Mouse (Mus musculus): ENCODE results near the gene Zdhhc7.

Zdhhc7 gene

DNA sequence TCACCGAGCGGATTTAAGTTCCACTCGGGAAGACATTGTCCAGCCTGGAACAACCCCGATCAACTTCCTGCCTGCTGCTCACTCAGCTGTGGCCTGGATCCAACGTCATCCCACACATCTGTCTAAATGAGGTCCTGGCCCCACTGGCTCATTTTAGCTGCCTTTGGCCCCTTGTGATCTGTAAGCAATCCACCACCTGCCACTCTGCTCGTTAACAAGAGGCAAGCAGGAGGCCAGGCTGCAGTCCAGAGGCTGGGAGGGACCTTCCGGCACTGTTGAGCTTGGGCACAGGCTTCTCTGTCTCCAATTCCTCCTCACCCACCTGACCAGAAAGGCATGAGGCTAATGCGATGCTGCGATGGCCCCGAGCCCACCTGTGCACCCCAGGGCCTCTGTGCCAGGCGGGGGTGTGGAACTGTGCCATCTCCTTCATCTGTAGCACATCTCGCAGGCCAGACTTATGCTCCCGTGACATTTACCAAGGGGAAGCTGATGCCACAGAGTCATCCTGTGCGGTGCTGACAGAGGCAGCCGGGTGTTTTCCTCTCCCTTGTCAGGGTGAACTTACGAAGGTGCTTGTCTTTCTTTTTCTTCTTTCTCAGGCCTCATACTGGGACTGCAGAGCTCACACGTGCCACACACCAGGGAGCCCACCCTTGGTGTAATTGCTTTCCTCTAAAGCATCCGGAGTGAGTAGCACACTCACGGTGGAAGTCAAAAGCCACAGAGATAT lies 33.2 kb downstream of the Zdhhc7 start:
- no peak for DNase-seq (ENCODE audit: low spot score in 2 of 2)

- DNase-seq (ENCODE audit: low spot score in 2 of 2), result no peak
Measured at GRCm38 (mm10) chr8:120066226-120066625, 35.1 kb downstream of the Zdhhc7 start.

DNA sequence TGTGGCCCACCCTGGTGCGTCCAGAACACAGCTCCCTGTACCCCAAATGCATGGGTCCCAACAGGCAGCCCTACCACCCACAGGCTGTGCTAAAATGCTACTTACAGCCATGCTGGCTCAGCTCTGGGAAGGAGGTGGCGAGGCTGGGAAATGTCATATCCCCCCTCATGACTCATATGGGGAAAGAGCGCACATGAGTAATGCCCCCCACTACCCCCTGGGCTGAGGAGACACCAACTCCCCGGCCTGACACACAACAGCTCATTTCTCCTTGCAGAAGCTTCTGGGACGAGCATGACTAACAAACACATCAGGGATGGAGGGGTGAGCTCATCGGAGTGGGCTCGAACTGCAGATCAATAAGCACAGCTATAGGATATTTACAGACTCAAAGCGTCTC lies 35.7 kb downstream of the Zdhhc7 start:
- no peak for DNase-seq (ENCODE audit: low spot score in 2 of 2)

DNA sequence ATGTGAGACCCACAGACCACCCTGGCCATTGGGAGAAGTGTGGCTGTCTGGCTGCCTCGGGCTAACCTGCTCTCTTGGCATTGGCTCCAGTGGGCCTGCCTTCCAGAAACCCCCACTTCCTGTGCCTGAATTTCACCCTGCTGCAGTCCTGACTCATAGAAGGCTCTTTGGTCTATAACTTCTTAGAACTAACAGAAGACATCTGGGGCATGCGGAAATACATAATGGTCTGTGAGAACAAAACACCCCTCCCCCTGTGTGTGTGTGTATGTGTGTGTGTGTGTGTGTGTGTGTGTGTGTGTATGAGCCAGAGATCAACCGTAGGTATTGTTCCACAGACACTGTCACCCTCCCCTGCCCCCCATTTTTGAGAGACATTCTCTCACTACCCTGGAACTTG lies 38.0 kb downstream of the Zdhhc7 start:
- no peak for DNase-seq (ENCODE audit: low spot score in 2 of 2)

DNA sequence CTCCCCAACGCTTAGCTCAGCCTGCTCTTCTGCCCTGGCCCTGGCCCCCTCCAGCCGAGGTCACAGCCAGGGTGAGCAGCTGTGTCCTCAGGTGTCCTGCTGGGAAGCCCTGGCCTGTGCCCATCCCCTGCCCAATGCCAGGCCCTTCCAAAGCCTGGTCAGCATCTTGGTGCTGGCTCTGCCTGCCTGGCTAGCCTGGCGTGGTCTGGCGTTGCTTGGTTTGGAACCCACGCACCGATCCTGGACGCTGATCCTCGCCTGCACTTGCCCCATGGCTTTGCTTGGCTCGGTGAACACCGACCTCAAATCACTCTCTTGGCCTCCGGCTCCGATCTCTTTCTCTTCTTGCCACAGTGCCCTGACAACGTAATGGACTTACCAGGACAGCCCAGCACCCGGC lies 38.5 kb downstream of the Zdhhc7 start:
- DNase-seq (ENCODE audit: low spot score in 2 of 2), result no peak

DNA sequence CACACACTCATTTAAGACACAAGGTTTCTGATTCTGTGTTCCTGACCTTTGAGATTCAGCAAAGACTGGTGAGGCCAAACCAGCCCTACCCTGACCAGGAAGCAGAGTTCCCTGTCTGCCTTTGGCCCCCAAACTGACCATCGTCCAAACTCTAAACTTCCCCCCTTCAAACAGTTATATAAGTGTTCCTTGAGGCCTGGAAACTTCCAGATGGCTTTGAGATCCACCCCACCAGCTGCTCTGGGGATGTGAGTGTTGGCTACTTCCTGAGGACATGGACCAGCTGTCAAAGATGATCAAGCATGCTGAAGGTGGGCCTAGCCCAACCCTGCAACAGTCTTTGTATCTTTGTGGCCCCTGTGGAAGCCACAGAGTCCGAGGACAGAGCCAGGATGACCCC lies 44.2 kb downstream of the Zdhhc7 start:
- no peak for DNase-seq (ENCODE audit: low spot score in 2 of 2)

- DNase-seq (ENCODE audit: low spot score in 2 of 2), result no peak
Measured at GRCm38 (mm10) chr8:120054833-120055232, 46.4 kb downstream of the Zdhhc7 start.

DNA sequence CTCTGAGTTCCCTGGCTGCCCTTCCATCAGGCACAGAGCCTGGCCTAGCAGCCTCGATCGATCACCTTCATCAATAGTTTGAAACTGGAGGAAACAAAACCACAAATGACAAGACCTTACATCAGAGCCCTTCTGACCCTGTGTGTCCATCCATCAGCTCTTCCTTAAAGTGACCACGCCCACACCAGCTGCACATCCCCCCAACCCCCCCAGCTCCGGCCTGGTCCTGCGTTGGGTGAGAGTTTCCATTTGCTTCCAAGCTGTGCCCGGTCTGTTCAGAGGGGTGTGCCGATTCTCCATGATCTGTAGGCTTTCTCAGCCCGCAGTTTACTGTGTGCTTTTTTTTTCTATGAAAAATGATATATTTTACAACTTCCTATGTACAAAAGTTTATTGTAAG lies 49.0 kb downstream of the Zdhhc7 start:
- DNase-seq (ENCODE audit: low spot score in 2 of 2), result no peak

DNA sequence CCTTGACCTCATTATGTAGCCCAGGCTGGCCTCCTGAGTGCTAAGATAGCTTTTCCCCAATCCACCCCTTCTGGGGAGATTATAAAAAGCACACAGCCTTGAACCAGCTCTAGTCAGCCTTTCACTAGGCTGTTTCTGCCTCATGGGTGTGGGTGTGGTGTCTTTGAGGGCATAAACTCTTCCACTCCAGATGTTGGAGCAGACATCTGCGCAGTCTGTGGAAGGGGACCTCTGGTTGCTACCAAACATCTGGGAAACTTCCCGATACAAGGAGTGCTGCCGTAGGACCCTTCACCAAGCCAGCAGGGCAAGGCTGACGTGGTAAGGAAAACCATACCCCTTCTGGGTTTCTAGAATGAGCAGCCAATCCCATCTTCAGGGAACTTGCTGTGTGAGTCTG lies 49.4 kb downstream of the Zdhhc7 start:
- DNase-seq (ENCODE audit: low spot score in 2 of 2), result no peak

DNA sequence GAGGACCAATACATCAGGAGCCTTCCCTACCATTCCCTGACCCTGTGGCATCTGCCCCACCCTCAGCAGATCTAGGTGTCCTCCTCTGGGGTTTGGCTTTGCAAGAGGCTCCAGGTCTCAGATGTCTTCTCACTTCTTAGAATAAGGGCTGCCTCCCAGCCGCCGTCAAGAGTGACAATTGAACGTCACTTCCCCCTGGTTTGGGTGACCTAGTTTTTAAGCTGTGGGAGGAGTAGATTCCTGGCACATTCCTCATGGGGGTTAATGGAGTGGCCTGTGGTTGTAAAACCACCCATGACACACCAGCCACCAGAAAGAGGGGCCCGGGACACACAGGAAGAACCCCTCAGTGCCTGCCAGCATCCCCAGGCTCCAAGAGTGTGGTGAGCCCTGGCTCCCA lies 50.3 kb downstream of the Zdhhc7 start:
- DNase-seq (ENCODE audit: low spot score in 2 of 2), result no peak

- no peak for DNase-seq (ENCODE audit: low spot score in 2 of 2)
Measured at GRCm38 (mm10) chr8:120050376-120050775, 50.9 kb downstream of the Zdhhc7 start.

- DNase-seq (ENCODE audit: low spot score in 2 of 2), result no peak
Measured at GRCm38 (mm10) chr8:120049949-120050348, 51.3 kb downstream of the Zdhhc7 start.

DNA sequence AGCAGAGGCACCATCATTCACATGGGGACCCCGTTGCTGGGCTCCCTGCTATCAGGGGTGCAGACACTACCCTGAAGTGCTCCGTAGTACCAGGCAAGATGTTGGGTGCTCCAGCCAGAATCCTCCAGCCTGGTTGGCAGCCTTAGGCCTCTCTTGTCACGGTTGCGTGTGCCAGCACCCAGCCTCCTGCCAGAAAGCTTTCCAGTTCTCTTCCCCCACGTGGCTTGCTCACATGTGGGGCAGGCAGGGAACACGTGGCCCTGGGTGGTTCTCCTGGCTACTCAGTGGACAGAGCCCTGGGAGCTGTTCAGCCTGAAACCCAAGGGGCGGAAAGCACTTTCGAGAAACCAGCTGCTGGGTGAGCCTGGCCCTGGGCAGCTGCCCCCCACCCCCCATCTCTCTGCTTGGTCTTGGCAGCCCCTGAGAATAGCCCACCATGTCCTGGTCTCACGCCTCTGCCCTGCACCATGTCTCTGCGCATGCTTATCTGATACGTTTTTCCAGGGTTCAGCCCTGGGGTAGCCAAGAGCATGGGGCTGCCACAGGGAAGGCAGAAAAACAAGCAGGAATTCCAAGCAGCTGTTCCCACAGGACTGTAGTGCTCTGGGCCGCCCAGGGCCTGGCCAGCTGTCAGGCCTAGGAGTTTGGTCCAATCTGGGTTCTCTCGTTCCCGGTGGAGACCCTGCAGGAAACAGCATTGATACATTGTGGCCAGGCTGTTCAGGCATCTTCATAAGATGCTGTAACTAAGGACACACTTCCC lies 54.8 kb downstream of the Zdhhc7 start:
- DNase-seq (ENCODE audit: low spot score in 2 of 2), result no peak

- DNase-seq (ENCODE audit: low spot score in 2 of 2), result no peak
Measured at GRCm38 (mm10) chr8:120045471-120045870, 55.8 kb downstream of the Zdhhc7 start.

DNA sequence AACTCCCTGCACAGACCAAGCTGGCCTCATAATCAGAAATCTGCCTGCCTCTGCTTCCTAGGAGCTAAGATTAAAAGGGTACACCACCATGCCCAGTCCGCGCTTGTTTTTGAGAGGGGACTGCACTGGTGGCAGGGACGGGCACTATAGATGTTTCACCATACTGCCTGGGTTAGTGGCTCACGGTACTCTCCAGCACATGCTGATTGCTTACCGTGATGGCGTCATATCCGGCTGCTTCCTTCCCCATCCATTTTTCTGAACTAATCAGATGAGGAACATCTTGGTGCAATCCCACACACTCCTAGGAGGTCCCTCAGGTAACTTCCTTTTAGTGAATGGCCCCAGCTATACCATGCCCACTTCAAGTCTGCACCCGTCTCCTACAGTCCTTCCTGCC lies 56.4 kb downstream of the Zdhhc7 start:
- DNase-seq (ENCODE audit: low spot score in 2 of 2), result no peak

GRCm38 (mm10) chr8:120042542-120043312 lies 58.6 kb downstream of the Zdhhc7 start:
- no peak for DNase-seq (ENCODE audit: low spot score in 2 of 2)

- no peak for DNase-seq (ENCODE audit: low spot score in 2 of 2)
Measured at GRCm38 (mm10) chr8:120040861-120041260, 60.4 kb downstream of the Zdhhc7 start.

DNA sequence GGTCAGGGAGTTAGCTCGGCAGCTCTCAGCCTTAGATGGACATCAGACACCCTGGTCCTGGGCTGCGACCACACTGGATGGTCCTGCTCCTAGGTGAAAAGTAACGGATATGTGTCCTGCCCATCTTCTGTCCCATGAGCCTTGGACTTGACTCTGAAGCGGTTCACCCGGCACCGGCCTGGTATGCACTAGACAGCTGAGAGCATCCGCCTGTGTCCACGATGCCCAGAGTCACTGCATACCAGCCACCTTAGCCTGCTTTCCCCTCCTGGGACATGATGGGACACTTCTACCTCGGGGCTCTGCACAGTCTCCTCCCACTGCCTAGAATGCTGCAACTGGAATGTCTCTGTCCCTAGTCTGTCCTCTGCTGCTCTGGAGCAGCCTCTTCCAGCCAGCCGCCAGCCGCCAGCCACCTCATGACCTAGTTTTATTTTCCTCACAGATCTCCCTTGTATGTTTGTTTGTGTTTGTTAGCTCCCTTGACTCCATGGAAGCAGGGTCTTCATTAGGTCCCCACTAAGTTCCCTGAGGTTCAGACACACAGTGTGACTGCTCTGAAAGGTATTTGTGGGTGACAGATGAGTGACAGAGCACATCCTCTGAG lies 61.9 kb downstream of the Zdhhc7 start:
- DNase-seq (ENCODE audit: low spot score in 2 of 2), result no peak

DNA sequence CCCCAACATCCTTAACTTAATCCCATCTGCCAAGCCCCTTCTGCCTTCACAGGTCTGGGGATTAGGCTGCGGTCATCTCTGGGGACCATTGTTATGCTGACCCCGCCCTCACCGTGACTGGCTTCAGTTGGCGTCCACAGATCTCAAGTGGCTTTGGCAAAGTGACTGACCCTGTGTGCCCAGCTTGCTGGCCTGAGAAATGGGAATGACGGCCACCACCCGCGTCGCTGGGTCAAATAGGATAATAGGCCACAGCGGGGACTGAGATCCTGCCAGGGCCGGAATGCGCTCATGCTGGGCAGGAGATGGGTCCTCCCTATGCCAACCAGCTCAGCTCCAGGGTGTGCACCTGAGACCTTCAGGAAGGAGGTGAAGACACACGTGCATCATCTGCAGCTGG lies 62.5 kb downstream of the Zdhhc7 start:
- no peak for DNase-seq (ENCODE audit: low spot score in 2 of 2)

GRCm38 (mm10) chr8:120037611-120038010 lies 63.7 kb downstream of the Zdhhc7 start:
- DNase-seq (ENCODE audit: low spot score in 2 of 2), result no peak

GRCm38 (mm10) chr8:120037199-120037598 lies 64.1 kb downstream of the Zdhhc7 start:
- DNase-seq (ENCODE audit: low spot score in 2 of 2), result no peak

GRCm38 (mm10) chr8:120036578-120036977 lies 64.7 kb downstream of the Zdhhc7 start:
- no peak for DNase-seq (ENCODE audit: low spot score in 2 of 2)

All from spleen, postnatal 14 days (tissue).